Mouse (Mus musculus): ENCODE data around the gene Olfr1245.

DNA sequence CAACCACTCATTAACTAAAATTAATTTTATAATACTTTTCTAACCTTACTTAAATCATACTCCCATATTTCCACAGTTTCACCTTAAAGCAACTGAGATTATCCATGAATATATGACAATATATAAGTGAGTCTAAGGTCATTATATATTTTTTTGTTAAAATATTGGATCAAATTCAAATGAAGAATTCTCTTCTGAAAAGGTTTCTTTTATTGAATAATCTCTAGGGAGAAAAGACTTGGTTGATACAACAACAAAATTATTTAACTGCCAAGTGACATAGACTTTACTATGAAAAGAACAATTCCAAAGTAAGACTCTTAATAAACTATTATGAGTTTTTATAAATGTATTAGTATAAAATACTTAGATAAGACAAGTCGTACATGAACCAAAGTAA lies 46.9 kb downstream of the Olfr1245 start, which contains the start of gene Olfr1243:
- TF ChIP-seq POLR2A (IDR thresholded peaks at IDR 0.05; ENCODE audit: insufficient read depth, low read length) (no peak), CTCF (IDR thresholded peaks at IDR 0.05; ENCODE audit: low read depth, low read length) (no peak), EP300 (IDR thresholded peaks at IDR 0.05; ENCODE audit: insufficient read depth, low read depth, low read length) (no peak)

All from ES-Bruce4 (cell line).